Mouse (Mus musculus): ENCODE data around the gene Fbxo24. TPM values are rescaled to one million over a fixed set of nuclear protein-coding genes. Genes with fewer than 3 reads are reported as not detected.

Fbxo24 gene
- total RNA-seq, 2 experiments from 2014 or later = not detected

GRCm38 (mm10) chr5:137608654-137609190 lies 20.1 kb downstream of the Fbxo24 start:
- intact Hi-C loops (cut with DNase I) = no loop called here
- no peak for DNase-seq

- DNase-seq = no peak
- intact Hi-C loops (cut with DNase I) = no loop called here
These were observed 20.7 kb downstream of the Fbxo24 start for GRCm38 (mm10) chr5:137607860-137608653.

GRCm38 (mm10) chr5:137601365-137601729 lies 27.5 kb downstream of the Fbxo24 start:
- no peak for DNase-seq

GRCm38 (mm10) chr5:137600619-137601364 lies 28.0 kb downstream of the Fbxo24 start, which contains the start of gene Mospd3:
Gene Mospd3, minus strand, starts transcription at chr5:137601058.
- peak; percentile 94 to 97 for DNase-seq
- intact Hi-C loops (cut with DNase I) = loop anchor here (2.0 kb wide), 1 partner anchor 68 kb away; the partner anchor contains the start of genes Epo and Gnb2

More at GRCm38 (mm10) chr5:137601365-137601729, 27.5 kb downstream of the Fbxo24 start:
- intact Hi-C loops (cut with DNase I) = loop anchor here (2.0 kb wide), 1 partner anchor 69 kb away; the partner anchor contains the start of genes Epo and Gnb2

- no peak for DNase-seq
- intact Hi-C loops (cut with DNase I) = loop anchor here (2.0 kb wide), 1 partner anchor 67 kb away; the partner anchor contains the start of genes Epo and Gnb2
These were observed 28.6 kb downstream of the Fbxo24 start for GRCm38 (mm10) chr5:137600281-137600618.

GRCm38 (mm10) chr5:137599600-137599999 lies 29.2 kb downstream of the Fbxo24 start:
- DNase-seq = no peak
- intact Hi-C loops (cut with DNase I) = no loop called here

GRCm38 (mm10) chr5:137598100-137598826 lies 30.5 kb downstream of the Fbxo24 start:
- intact Hi-C loops (cut with DNase I) = no loop called here
- no peak for DNase-seq

GRCm38 (mm10) chr5:137597625-137598024 lies 31.2 kb downstream of the Fbxo24 start:
- intact Hi-C loops (cut with DNase I) = no loop called here
- DNase-seq = no peak

GRCm38 (mm10) chr5:137596601-137597261 lies 32.1 kb downstream of the Fbxo24 start:
- DNase-seq = no peak
- intact Hi-C loops (cut with DNase I) = no loop called here

GRCm38 (mm10) chr5:137595921-137596320 lies 32.9 kb downstream of the Fbxo24 start:
- intact Hi-C loops (cut with DNase I) = no loop called here
- DNase-seq = no peak

- intact Hi-C loops (cut with DNase I) = no loop called here
- DNase-seq = no peak
These were observed 38.3 kb downstream of the Fbxo24 start for GRCm38 (mm10) chr5:137590507-137590906.

GRCm38 (mm10) chr5:137584976-137585375 lies 43.8 kb downstream of the Fbxo24 start:
- intact Hi-C loops (cut with DNase I) = loop anchor here (5.0 kb wide), 2 partner anchors 67 to 172 kb away; no protein-coding TSS in a partner anchor
- peak; percentile 54 to 70 for DNase-seq

- intact Hi-C loops (cut with DNase I) = loop anchor here (5.0 kb wide), 1 partner anchor 174 kb away; no protein-coding TSS in a partner anchor
- no peak for DNase-seq
These were observed 45.1 kb downstream of the Fbxo24 start for GRCm38 (mm10) chr5:137583670-137584169.

GRCm38 (mm10) chr5:137582702-137583101 lies 46.1 kb downstream of the Fbxo24 start:
- intact Hi-C loops (cut with DNase I) = loop anchor here (5.0 kb wide), 1 partner anchor 175 kb away; no protein-coding TSS in a partner anchor
- DNase-seq = no peak

- intact Hi-C loops (cut with DNase I) = loop anchor here (5.0 kb wide), 1 partner anchor 177 kb away; no protein-coding TSS in a partner anchor
- DNase-seq = no peak
These were observed 48.6 kb downstream of the Fbxo24 start for GRCm38 (mm10) chr5:137580246-137580645.

GRCm38 (mm10) chr5:137574470-137574901 lies 54.3 kb downstream of the Fbxo24 start:
- intact Hi-C loops (cut with DNase I) = no loop called here

GRCm38 (mm10) chr5:137570691-137571586 lies 57.9 kb downstream of the Fbxo24 start:
- DNase-seq = no peak
- intact Hi-C loops (cut with DNase I) = no loop called here

More at GRCm38 (mm10) chr5:137574470-137574901, 54.3 kb downstream of the Fbxo24 start:
- DNase-seq = peak in 1 of 2 experiments; percentile 22

- DNase-seq = no peak
- intact Hi-C loops (cut with DNase I) = no loop called here
These were observed 58.6 kb downstream of the Fbxo24 start for GRCm38 (mm10) chr5:137570181-137570580.

Measured in gastrocnemius, postnatal 36 days (tissue).